Mouse (Mus musculus) cerebellum, adult 2 months (tissue): ENCODE measurements around the gene Akap10.

Experiments used
- CTCF ChIP-seq: fragments of 200-500 bp; IDR thresholded peaks from 2 replicates; pipeline ENCODE4 v1.5.1; 2011; ENCODE audit warnings: low read depth, mild to moderate bottlenecking, control low read depth, low read length, moderate library complexity, borderline replicate concordance; ENCODE audit not compliant: insufficient read depth
- POLR2A ChIP-seq: fragments of 200-500 bp; IDR thresholded peaks from 2 replicates; pipeline ENCODE4 v1.6.1; 2011; ENCODE audit warnings: low read length, control low read depth, borderline replicate concordance; ENCODE audit not compliant: insufficient read depth

DNA sequence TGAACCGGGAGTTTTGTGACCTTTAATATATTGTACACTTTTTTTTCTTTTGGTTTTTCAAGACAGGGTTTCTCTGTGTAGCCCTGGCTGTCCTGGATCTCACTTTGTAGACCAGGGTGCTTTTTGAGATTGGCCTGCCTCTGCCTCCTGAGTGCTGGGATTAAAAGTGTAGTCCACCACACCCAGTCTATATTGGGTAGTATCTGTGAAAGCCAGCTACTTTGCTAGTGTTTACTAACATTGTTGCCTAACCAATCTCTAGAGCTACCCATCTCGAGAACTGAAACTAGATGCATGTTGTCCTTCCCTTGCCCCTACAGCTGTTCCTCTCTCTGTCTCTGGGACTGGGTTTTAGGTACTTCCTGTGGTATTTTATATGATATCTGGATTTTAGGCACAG, 30.0 kb upstream of the Akap10 start:
- TF ChIP-seq CTCF (no peak), POLR2A (no peak)
